Mouse (Mus musculus) stomach, postnatal 0 days (tissue): ENCODE measurements at regions not wholly inside any gene's neighbourhood (a gene's known extent, or its start where the extent isn't known, plus 50 kb on each side); places are given as distances from the start of the nearest gene placed in this dataset.
A peak's percentile ranks its signal among the peaks of the same experiment; 100 is the strongest.

Source experiments
- ATAC-seq: fragments of 200-750 bp; cut with Nextera tagmentation; 2 replicates; pipeline ENCODE4 v1.8.0; 2017; ENCODE audit not compliant: low FRiP score, low TSS enrichment
- DNase-seq: peaks from one replicate; pipeline ENCODE4 v3.0.0-alpha.2; 2016; ENCODE audit warnings: low spot score
- H3K27ac ChIP-seq: fragments of 300-500 bp; sonication (generic); replicated peaks from 2 replicates; pipeline ENCODE4 v1.5.1; 2014; ENCODE audit warnings: mild to moderate bottlenecking, control low read depth
- H3K27me3 ChIP-seq: fragments of 300-500 bp; sonication (generic); 2 replicates; pipeline ENCODE4 v1.6.1; 2014; ENCODE audit warnings: low read length; ENCODE audit not compliant: control insufficient read depth, insufficient read depth
- H3K36me3 ChIP-seq: fragments of 300-500 bp; sonication (generic); 2 replicates; pipeline ENCODE4 v1.6.1; 2014; ENCODE audit warnings: low read length, mixed read lengths; ENCODE audit not compliant: control insufficient read depth, insufficient read depth
- H3K4me1 ChIP-seq: fragments of 300-500 bp; sonication (generic); replicated peaks from 2 replicates; pipeline ENCODE4 v1.6.1; 2014; ENCODE audit warnings: antibody characterized with exemption; ENCODE audit not compliant: control insufficient read depth, insufficient read depth
- H3K4me2 ChIP-seq: fragments of 300-500 bp; sonication (generic); replicated peaks from 2 replicates; pipeline ENCODE4 v1.6.1; 2014; ENCODE audit warnings: low read depth, mild to moderate bottlenecking, control low read depth, moderate library complexity
- H3K4me3 ChIP-seq: fragments of 300-500 bp; sonication (generic); 2 replicates; pipeline ENCODE4 v1.5.1; 2014; ENCODE audit warnings: low read depth, low read length, control low read depth
- H3K9ac ChIP-seq: fragments of 300-500 bp; sonication (generic); 2 replicates; pipeline ENCODE4 v1.6.1; 2014; ENCODE audit warnings: mild to moderate bottlenecking, low read length, control low read depth, mixed read lengths
- H3K9me3 ChIP-seq: fragments of 300-500 bp; sonication (generic); 2 replicates; pipeline ENCODE4 v1.6.1; 2016; ENCODE audit warnings: low read length; ENCODE audit not compliant: control insufficient read depth
- CTCF ChIP-seq: IDR thresholded peaks from 2 replicates; pipeline ENCODE4 v1.5.1; 2016; ENCODE audit warnings: antibody characterized with exemption, low read depth, mild to moderate bottlenecking, moderate library complexity
- EP300 ChIP-seq: optimal IDR thresholded peaks from 2 replicates; pipeline ENCODE3; 2016; ENCODE audit warnings: antibody characterized with exemption
- WGBS: fragments of 180-500 bp; shearing (Covaris S2); extraction: QIAGEN DNeasy Blood & Tissue Kit; methylation state at CpG from one replicate; pipeline ENCODE4 v1.1.7; 2014; 5-methylcytosine and 5-hydroxymethylcytosine counted together

GRCm38 (mm10) chr6:117570346-117570745 is 270.6 kb upstream of the Zfp637 start:
- ATAC-seq (no peak), DNase-seq (peak; percentile 0)
- Histone ChIP-seq H3K9me3 (no peaks in the 10 kb centered on the region), H3K4me1 (no peaks in the 10 kb centered on the region), H3K4me3 (no peak overlapping the region), H3K27ac (no peak overlapping the region), H3K36me3 (no peaks in the 10 kb centered on the region), H3K4me2 (no peak overlapping the region), H3K27me3 (no peaks in the 10 kb centered on the region), H3K9ac (no peak overlapping the region)
- TF ChIP-seq EP300 (no peak), CTCF (no peak)
- 42% methylated on average over 7 of the region's 7 CpGs for WGBS

- Histone ChIP-seq H3K4me2 (no peak overlapping the region), H3K36me3 (no peaks in the 10 kb centered on the region), H3K9me3 (no peaks in the 10 kb centered on the region), H3K27ac (no peak overlapping the region), H3K4me1 (no peaks in the 10 kb centered on the region), H3K9ac (no peak overlapping the region), H3K4me3 (no peak overlapping the region), H3K27me3 (no peaks in the 10 kb centered on the region)
- WGBS = 89% methylated on average over 4 of the region's 4 CpGs
- no peak for TF ChIP-seq EP300
- TF ChIP-seq CTCF = no peak
- DNase-seq (no peak), ATAC-seq (no peak)
Measured at GRCm38 (mm10) chr6:117570791-117571190, 270.2 kb upstream of the Zfp637 start.

GRCm38 (mm10) chr6:117572006-117572405 is 269.0 kb upstream of the Zfp637 start:
- ATAC-seq = no peak
- 83% methylated on average over 14 of the region's 14 CpGs for WGBS
- no peak for DNase-seq

GRCm38 (mm10) chr6:117573371-117573770 is 267.6 kb upstream of the Zfp637 start:
- Histone ChIP-seq H3K9ac (no peak overlapping the region), H3K4me3 (no peak overlapping the region), H3K36me3 (no peaks in the 10 kb centered on the region), H3K4me2 (no peak overlapping the region), H3K4me1 (no peaks in the 10 kb centered on the region), H3K9me3 (no peaks in the 10 kb centered on the region), H3K27me3 (no peaks in the 10 kb centered on the region), H3K27ac (no peak overlapping the region)
- ATAC-seq (no peak), DNase-seq (peak; percentile 7)
- WGBS = 95% methylated on average over 8 of the region's 8 CpGs
- TF ChIP-seq CTCF = no peak
- no peak for TF ChIP-seq EP300

More at GRCm38 (mm10) chr6:117572006-117572405, 269.0 kb upstream of the Zfp637 start:
- TF ChIP-seq CTCF = no peak
- TF ChIP-seq EP300 = no peak
- no peak overlapping the region for H3K4me2 ChIP-seq
- H3K27me3 ChIP-seq = no peaks in the 10 kb centered on the region
- no peak overlapping the region for H3K27ac ChIP-seq
- H3K36me3 ChIP-seq = no peaks in the 10 kb centered on the region
- H3K9me3 ChIP-seq = no peaks in the 10 kb centered on the region
- H3K4me1 ChIP-seq = no peaks in the 10 kb centered on the region
- no peak overlapping the region for H3K9ac ChIP-seq
- H3K4me3 ChIP-seq = no peak overlapping the region

- Histone ChIP-seq H3K9me3 (no peaks in the 10 kb centered on the region), H3K4me1 (no peaks in the 10 kb centered on the region), H3K27me3 (no peaks in the 10 kb centered on the region), H3K27ac (no peak overlapping the region), H3K4me3 (no peak overlapping the region), H3K36me3 (no peaks in the 10 kb centered on the region), H3K4me2 (no peak overlapping the region), H3K9ac (no peak overlapping the region)
- 38% methylated on average over 10 of the region's 10 CpGs for WGBS
- peak; percentile 3 for DNase-seq
- TF ChIP-seq EP300 (no peak), CTCF (no peak)
- no peak for ATAC-seq
Measured at GRCm38 (mm10) chr6:117574146-117574545, 266.8 kb upstream of the Zfp637 start.

GRCm38 (mm10) chr6:117575057-117575456 is 265.9 kb upstream of the Zfp637 start:
- peak; percentile 29; the same call in 1 of the 2 replicates for ATAC-seq
- WGBS = 79% methylated on average over 5 of the region's 5 CpGs

More at GRCm38 (mm10) chr6:117575057-117575456, 265.9 kb upstream of the Zfp637 start:
- H3K9ac ChIP-seq = no peak overlapping the region
- H3K27ac ChIP-seq = no peak overlapping the region
- H3K4me2 ChIP-seq = no peak overlapping the region
- no peaks in the 10 kb centered on the region for H3K27me3 ChIP-seq
- H3K4me1 ChIP-seq = no peaks in the 10 kb centered on the region
- no peaks in the 10 kb centered on the region for H3K9me3 ChIP-seq
- peak; percentile 9 for DNase-seq
- H3K4me3 ChIP-seq = no peak overlapping the region
- H3K36me3 ChIP-seq = no peaks in the 10 kb centered on the region
- no peak for TF ChIP-seq EP300
- no peak for TF ChIP-seq CTCF
